Mouse (Mus musculus): Measurements from ENCODE around the gene Zp2. TPM values are rescaled to one million over a fixed set of nuclear protein-coding genes. Genes with fewer than 3 reads are reported as not detected.
A peak's percentile ranks its signal among the peaks of the same experiment; 100 is the strongest.

Gene Zp2
- polyA plus RNA-seq, 1 experiment from 2014 or later: not detected

DNA sequence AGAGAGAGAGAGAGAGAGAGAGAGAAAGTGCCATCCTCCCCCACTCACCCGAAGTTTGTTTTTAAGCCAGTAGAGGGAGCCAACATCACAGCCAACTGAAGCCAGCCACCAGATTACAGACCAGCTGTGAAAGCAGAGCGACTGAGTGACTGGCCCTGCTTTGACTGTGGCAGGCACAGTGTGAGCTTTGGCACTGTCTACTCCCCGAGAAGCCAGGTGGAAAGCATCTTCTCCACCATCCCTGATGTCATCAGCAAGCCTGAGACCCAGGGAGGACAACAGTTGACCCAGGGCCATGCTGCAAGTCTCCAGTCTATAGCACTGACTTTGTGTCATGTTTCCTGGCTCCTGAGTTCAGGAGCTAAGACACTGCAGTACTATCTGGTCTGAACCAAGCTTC, 20.2 kb downstream of the Zp2 start:
- WGBS (ENCODE audit: insufficient replicate concordance): 0% methylated on average over 3 of the region's 3 CpGs
- no peaks in the 10 kb centered on the region for H3K27me3 ChIP-seq (ENCODE audit: insufficient read depth, low read length)

DNA sequence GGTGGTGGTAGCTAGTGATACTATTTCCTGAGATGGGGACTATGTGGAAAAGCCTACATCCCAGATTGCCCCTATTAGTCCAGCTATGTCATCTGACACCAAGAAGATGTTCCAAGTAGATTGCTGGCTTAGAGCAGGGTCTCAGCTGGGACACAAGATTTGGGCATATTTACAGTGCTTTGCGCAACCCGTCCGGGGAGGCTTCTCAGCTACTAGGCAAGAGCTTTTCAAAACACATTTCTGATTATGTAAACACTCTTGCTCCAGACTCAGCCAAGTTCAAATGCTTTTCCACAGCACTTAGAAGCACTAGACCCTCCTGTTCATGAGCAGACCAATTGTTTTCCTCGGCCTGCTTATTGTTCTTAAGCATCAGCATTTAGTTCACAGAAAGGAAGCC, 21.3 kb downstream of the Zp2 start:
- ATAC-seq (0 out of 2 replicates have a peak, but pooled peaks have one; percentile 18), DNase-seq (no peak)
- H3K4me3 ChIP-seq (ENCODE audit: low read depth, low read length): no peak overlapping the region
- 0 out of 2 replicates have a peak, but pooled peaks cover 2% of the 10 kb centered on the region for H3K36me3 ChIP-seq (replicated peaks; ENCODE audit: insufficient read depth, low read length)
- no peaks in the 10 kb centered on the region for H3K27me3 ChIP-seq (ENCODE audit: insufficient read depth, low read length)
- no peak overlapping the region for H3K9ac ChIP-seq (replicated peaks)
- 60% methylated on average over 4 of the region's 4 CpGs for WGBS (ENCODE audit: insufficient replicate concordance)
- TF ChIP-seq EP300 (IDR thresholded peaks at IDR 0.05; ENCODE audit: low read depth) (no peak), CTCF (IDR thresholded peaks at IDR 0.05; ENCODE audit: low read depth) (no peak)
- no peak overlapping the region for H3K27ac ChIP-seq (ENCODE audit: low read depth)
- H3K4me2 ChIP-seq (ENCODE audit: low read depth, low read length): no peak overlapping the region
- no peaks in the 10 kb centered on the region for H3K9me3 ChIP-seq (ENCODE audit: low read length)
- peaks cover 5% of the 10 kb centered on the region; the same call in 1 of the 2 replicates for H3K4me1 ChIP-seq (ENCODE audit: insufficient read depth)

More for the DNA sequence above, 20.2 kb downstream of the Zp2 start:
- no peak overlapping the region for H3K4me3 ChIP-seq (ENCODE audit: low read depth, low read length)
- ATAC-seq: peak; percentile 86
- H3K36me3 ChIP-seq (replicated peaks; ENCODE audit: insufficient read depth, low read length): 0 out of 2 replicates have a peak, but pooled peaks cover 2% of the 10 kb centered on the region
- H3K4me2 ChIP-seq (ENCODE audit: low read depth, low read length): no peak overlapping the region
- DNase-seq: peak; percentile 65
- no peak for TF ChIP-seq EP300 (IDR thresholded peaks at IDR 0.05; ENCODE audit: low read depth)
- peak; percentile 89 for TF ChIP-seq CTCF (IDR thresholded peaks at IDR 0.05; ENCODE audit: low read depth)
- H3K27ac ChIP-seq (ENCODE audit: low read depth): no peak overlapping the region
- H3K9ac ChIP-seq (replicated peaks): no peak overlapping the region
- no peaks in the 10 kb centered on the region for H3K9me3 ChIP-seq (ENCODE audit: low read length)
- peaks cover 5% of the 10 kb centered on the region; the same call in 1 of the 2 replicates for H3K4me1 ChIP-seq (ENCODE audit: insufficient read depth)

DNA sequence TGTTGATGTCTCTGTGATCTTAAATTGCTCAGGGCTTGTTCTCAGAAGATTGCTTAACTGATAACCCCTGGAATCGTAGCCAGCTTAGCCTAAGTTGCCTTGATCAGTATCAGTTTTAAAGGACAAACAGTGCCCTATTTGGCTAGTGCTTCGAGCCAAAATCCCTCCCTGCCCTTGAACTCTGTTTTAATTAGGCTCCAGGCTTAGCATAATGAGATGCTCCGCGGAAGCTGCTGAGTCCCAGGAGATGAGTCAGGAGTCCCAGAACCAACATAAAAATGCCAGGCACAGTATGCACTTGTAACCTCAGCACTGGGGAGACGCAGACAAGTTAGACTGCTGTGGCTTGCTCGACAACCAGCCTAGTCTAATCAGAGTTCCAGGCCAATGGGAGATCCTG, 27.6 kb downstream of the Zp2 start:
- H3K4me2 ChIP-seq (ENCODE audit: low read depth, low read length): no peak overlapping the region
- no peaks in the 10 kb centered on the region for H3K9me3 ChIP-seq (ENCODE audit: low read length)
- ATAC-seq (no peak), DNase-seq (no peak)
- H3K27me3 ChIP-seq (ENCODE audit: insufficient read depth, low read length): no peaks in the 10 kb centered on the region
- H3K36me3 ChIP-seq (replicated peaks; ENCODE audit: insufficient read depth, low read length): 0 out of 2 replicates have a peak, but pooled peaks cover 2% of the 10 kb centered on the region
- TF ChIP-seq EP300 (IDR thresholded peaks at IDR 0.05; ENCODE audit: low read depth) (no peak), CTCF (IDR thresholded peaks at IDR 0.05; ENCODE audit: low read depth) (no peak)
- no peak overlapping the region for H3K4me3 ChIP-seq (ENCODE audit: low read depth, low read length)
- no peak overlapping the region for H3K9ac ChIP-seq (replicated peaks)
- H3K4me1 ChIP-seq (ENCODE audit: insufficient read depth): no peaks in the 10 kb centered on the region
- H3K27ac ChIP-seq (ENCODE audit: low read depth): no peak overlapping the region
- 56% methylated on average over 6 of the region's 6 CpGs for WGBS (ENCODE audit: insufficient replicate concordance)

DNA sequence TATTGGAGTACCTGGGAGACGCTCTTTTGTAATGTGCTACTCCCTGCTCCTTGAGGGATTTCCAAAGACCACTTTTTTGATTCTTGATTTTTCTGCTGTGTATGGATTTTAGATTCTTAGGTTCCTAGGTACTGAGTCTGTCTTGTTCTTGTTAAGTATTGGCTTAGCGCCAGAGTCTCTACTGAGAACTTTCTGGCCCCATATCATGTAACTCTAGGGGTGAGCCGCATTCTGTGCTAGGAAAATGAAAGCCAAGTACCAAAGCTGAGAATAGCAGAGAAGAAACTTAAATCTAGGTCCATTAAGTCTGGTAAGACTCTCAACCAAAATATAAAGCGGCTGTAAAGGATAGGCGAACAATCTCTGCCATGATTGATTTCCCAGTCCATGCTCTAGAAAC, 28.1 kb downstream of the Zp2 start:
- TF ChIP-seq EP300 (IDR thresholded peaks at IDR 0.05; ENCODE audit: low read depth): no peak
- no peak for TF ChIP-seq CTCF (IDR thresholded peaks at IDR 0.05; ENCODE audit: low read depth)
- H3K9ac ChIP-seq (replicated peaks): no peak overlapping the region
- H3K4me1 ChIP-seq (ENCODE audit: insufficient read depth): no peaks in the 10 kb centered on the region
- H3K36me3 ChIP-seq (replicated peaks; ENCODE audit: insufficient read depth, low read length): 0 out of 2 replicates have a peak, but pooled peaks cover 2% of the 10 kb centered on the region
- DNase-seq (no peak), ATAC-seq (no peak)
- H3K27ac ChIP-seq (ENCODE audit: low read depth): no peak overlapping the region
- 82% methylated on average over 5 of the region's 5 CpGs for WGBS (ENCODE audit: insufficient replicate concordance)
- no peaks in the 10 kb centered on the region for H3K9me3 ChIP-seq (ENCODE audit: low read length)
- no peak overlapping the region for H3K4me3 ChIP-seq (ENCODE audit: low read depth, low read length)
- no peak overlapping the region for H3K4me2 ChIP-seq (ENCODE audit: low read depth, low read length)
- no peaks in the 10 kb centered on the region for H3K27me3 ChIP-seq (ENCODE audit: insufficient read depth, low read length)

DNA sequence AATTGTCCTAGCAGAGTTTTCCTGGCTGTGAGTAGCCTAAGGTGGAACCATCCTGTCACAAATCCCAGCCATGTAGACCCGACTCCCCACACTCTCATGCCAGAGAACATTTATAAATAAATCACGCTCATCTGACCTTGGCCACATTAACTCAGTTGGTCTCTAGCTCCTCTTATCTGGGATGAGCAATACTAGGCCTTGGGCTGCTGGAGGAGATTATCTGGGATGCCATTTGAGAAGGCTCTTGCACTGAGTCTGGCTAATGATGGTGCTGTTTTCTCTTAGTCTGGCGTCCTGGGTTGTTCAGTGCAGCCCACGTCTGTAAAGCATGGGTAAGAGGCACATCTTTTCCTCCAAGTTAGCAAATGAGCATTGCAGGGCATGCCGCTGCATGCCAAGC, 35.4 kb downstream of the Zp2 start:
- Histone ChIP-seq H3K4me2 (ENCODE audit: low read depth, low read length) (no peak overlapping the region), H3K9ac (replicated peaks) (no peak overlapping the region), H3K27me3 (ENCODE audit: insufficient read depth, low read length) (no peaks in the 10 kb centered on the region), H3K4me1 (ENCODE audit: insufficient read depth) (no peaks in the 10 kb centered on the region), H3K9me3 (ENCODE audit: low read length) (no peaks in the 10 kb centered on the region), H3K4me3 (ENCODE audit: low read depth, low read length) (no peak overlapping the region), H3K27ac (ENCODE audit: low read depth) (no peak overlapping the region), H3K36me3 (replicated peaks; ENCODE audit: insufficient read depth, low read length) (no peaks in the 10 kb centered on the region)
- DNase-seq (no peak), ATAC-seq (no peak)
- TF ChIP-seq EP300 (IDR thresholded peaks at IDR 0.05; ENCODE audit: low read depth): no peak
- no peak for TF ChIP-seq CTCF (IDR thresholded peaks at IDR 0.05; ENCODE audit: low read depth)
- WGBS (ENCODE audit: insufficient replicate concordance): 71% methylated on average over 5 of the region's 5 CpGs

DNA sequence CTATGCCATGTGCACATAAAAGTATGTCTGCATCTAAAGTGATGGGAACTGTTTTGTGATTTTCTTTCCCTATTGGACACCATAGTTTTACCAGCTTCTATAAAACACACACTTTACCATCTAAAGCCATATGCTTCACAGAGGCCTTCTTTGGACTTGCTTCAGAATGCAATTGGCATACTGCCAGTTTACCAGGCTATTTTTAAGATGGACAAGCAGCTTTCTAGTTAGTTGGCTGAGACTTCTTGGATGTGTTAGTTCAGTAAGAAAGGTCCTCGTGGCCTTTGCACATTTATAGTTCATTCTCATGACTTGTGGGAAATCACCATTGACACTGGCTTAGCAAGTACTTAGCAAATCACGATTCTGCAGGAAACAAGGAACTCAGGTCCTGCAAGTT, 38.7 kb downstream of the Zp2 start:
- Histone ChIP-seq H3K4me2 (ENCODE audit: low read depth, low read length) (no peak overlapping the region), H3K36me3 (replicated peaks; ENCODE audit: insufficient read depth, low read length) (no peaks in the 10 kb centered on the region), H3K4me3 (ENCODE audit: low read depth, low read length) (no peak overlapping the region), H3K9me3 (ENCODE audit: low read length) (no peaks in the 10 kb centered on the region), H3K27ac (ENCODE audit: low read depth) (no peak overlapping the region), H3K9ac (replicated peaks) (no peak overlapping the region), H3K27me3 (ENCODE audit: insufficient read depth, low read length) (0 out of 2 replicates have a peak, but pooled peaks cover 2% of the 10 kb centered on the region), H3K4me1 (ENCODE audit: insufficient read depth) (peaks cover 5% of the 10 kb centered on the region)
- 64% methylated on average over 2 of the region's 2 CpGs for WGBS (ENCODE audit: insufficient replicate concordance)
- no peak for TF ChIP-seq CTCF (IDR thresholded peaks at IDR 0.05; ENCODE audit: low read depth)
- TF ChIP-seq EP300 (IDR thresholded peaks at IDR 0.05; ENCODE audit: low read depth): no peak
- ATAC-seq: no peak
- no peak for DNase-seq

All from liver, postnatal 0 days (tissue).